Mouse (Mus musculus) myocyte (in vitro differentiated cells): ENCODE data around the gene Cd200. TPM values are rescaled to one million over a fixed set of nuclear protein-coding genes. Genes with fewer than 3 reads are reported as not detected.

Experiments used
- H3K27me3 ChIP-seq: one replicate; pipeline ENCODE4 v1.6.1; 2011; ENCODE audit not compliant: control insufficient read depth, insufficient read depth, insufficient read length
- H3K36me3 ChIP-seq: one replicate; pipeline ENCODE4 v1.6.1; 2011; ENCODE audit not compliant: control insufficient read depth, insufficient read depth
- H3K4me2 ChIP-seq: one replicate; pipeline ENCODE4 v1.6.1; 2011; ENCODE audit warnings: low read depth, control low read depth
- H3K4me3 ChIP-seq: one replicate; pipeline ENCODE4 v1.5.1; 2011; ENCODE audit warnings: mild to moderate bottlenecking, control low read depth, moderate library complexity
- H3K79me2 ChIP-seq: one replicate; pipeline ENCODE4 v1.6.1; 2011; ENCODE audit not compliant: control insufficient read depth, insufficient read depth
- H3ac ChIP-seq: one replicate; pipeline ENCODE4 v1.6.1; 2011; ENCODE audit not compliant: control insufficient read depth, insufficient read length
- CEBPB ChIP-seq: IDR thresholded peaks from 2 replicates; pipeline ENCODE4 v1.6.1; 2011; ENCODE audit warnings: mild to moderate bottlenecking, moderate library complexity; ENCODE audit not compliant: poor library complexity, insufficient read depth, severe bottlenecking
- E2F4 ChIP-seq: IDR thresholded peaks from one replicate; pipeline ENCODE4 v1.6.1; 2011; ENCODE audit warnings: mild to moderate bottlenecking, control low read depth, moderate library complexity; ENCODE audit not compliant: insufficient read depth
- MAX ChIP-seq: IDR thresholded peaks from one replicate; pipeline ENCODE4 v1.6.1; 2011; ENCODE audit warnings: low read depth, mild to moderate bottlenecking, control low read depth
- MYOD1 ChIP-seq, 3 experiments: IDR thresholded peaks; one replicate each; pipeline ENCODE4 v1.6.1; 2011; ENCODE audit warnings: control low read depth in 2 of 3, low read depth in 2 of 3, mild to moderate bottlenecking in 2 of 3, moderate library complexity in 1 of 3; ENCODE audit not compliant: insufficient read length in 2 of 3, control insufficient read depth in 1 of 3
- MYOG ChIP-seq, 3 experiments: IDR thresholded peaks; one replicate each; pipeline ENCODE4 v1.6.1; 2011; ENCODE audit warnings: control low read depth in 2 of 3, low read depth in 2 of 3, mild to moderate bottlenecking in 2 of 3; ENCODE audit not compliant: insufficient read length in 2 of 3, control insufficient read depth in 1 of 3, insufficient read depth in 1 of 3
- POLR2A ChIP-seq: IDR thresholded peaks from one replicate; pipeline ENCODE4 v1.6.1; 2011; ENCODE audit warnings: low read depth, mild to moderate bottlenecking, control low read depth, moderate library complexity; ENCODE audit not compliant: insufficient read length
- POLR2AphosphoS2 ChIP-seq: IDR thresholded peaks from one replicate; pipeline ENCODE4 v1.6.1; 2011; ENCODE audit warnings: low read depth, control low read depth; ENCODE audit not compliant: insufficient read length
- REST ChIP-seq: IDR thresholded peaks from one replicate; pipeline ENCODE4 v1.6.1; 2011; ENCODE audit warnings: mild to moderate bottlenecking, control low read depth, moderate library complexity; ENCODE audit not compliant: insufficient read depth, insufficient read length
- SRF ChIP-seq: IDR thresholded peaks from one replicate; pipeline ENCODE4 v1.6.1; 2011; ENCODE audit warnings: low read depth; ENCODE audit not compliant: control insufficient read depth, insufficient read length
- TCF12 ChIP-seq: IDR thresholded peaks from one replicate; pipeline ENCODE4 v1.6.1; 2011; ENCODE audit warnings: mild to moderate bottlenecking, control low read depth; ENCODE audit not compliant: poor library complexity, insufficient read depth, severe bottlenecking
- TCF3 ChIP-seq: IDR thresholded peaks from one replicate; pipeline ENCODE4 v1.6.1; 2011; ENCODE audit warnings: low read depth, control low read depth; ENCODE audit not compliant: insufficient read length
- USF1 ChIP-seq: IDR thresholded peaks from one replicate; pipeline ENCODE4 v1.6.1; 2011; ENCODE audit warnings: low read depth, mild to moderate bottlenecking, control low read depth, moderate library complexity
- polyA plus RNA-seq: library from polyadenylated mRNA; unstranded; fragments of >200 nt; fragmentation: generic; extraction: Trizol; gene quantifications from one replicate; pipeline ENCODE4 v1.2.1, GENCODE M21; 2012; ENCODE audit warnings: missing spikeins

Cd200 gene
- polyA plus RNA-seq, 1 experiment, result 40.3 TPM

DNA sequence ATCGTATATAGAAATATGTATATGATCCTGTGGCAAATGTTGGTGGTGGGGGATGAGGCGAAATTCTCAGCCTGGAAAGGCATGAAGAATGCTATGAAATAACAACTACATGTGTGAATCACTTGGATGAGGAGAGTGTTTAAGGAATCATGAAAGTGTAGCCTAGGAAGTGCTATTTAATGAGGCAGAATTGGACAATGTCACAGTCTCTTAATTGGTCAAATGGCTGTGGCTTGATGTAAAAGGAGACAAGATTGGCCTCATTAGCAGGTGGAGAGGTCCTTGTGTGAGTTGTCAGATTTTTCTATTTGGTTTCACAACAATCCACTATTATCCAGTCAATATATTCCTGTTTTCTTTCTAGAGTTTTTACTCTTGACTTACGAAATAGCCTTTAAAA, 17.2 kb downstream of the Cd200 start:
- TF ChIP-seq REST (no peak), USF1 (no peak), MYOG (IDR thresholded peaks at IDR 0.05; ENCODE audit: control insufficient read depth in 1 of 3, insufficient read depth in 1 of 3, insufficient read length in 2 of 3, low read depth in 2 of 3) (no peak), POLR2AphosphoS2 (no peak), MAX (no peak), TCF12 (no peak), SRF (no peak), CEBPB (no peak), E2F4 (no peak), MYOD1 (IDR thresholded peaks at IDR 0.05; ENCODE audit: control insufficient read depth in 1 of 3, insufficient read length in 2 of 3, low read depth in 2 of 3) (no peak), TCF3 (no peak), POLR2A (no peak)
- no peak overlapping the region for H3K4me2 ChIP-seq

GRCm38 (mm10) chr16:45390286-45390956, 18.4 kb downstream of the Cd200 start:
- H3K4me2 ChIP-seq, result no peak overlapping the region
- no peak overlapping the region for H3K4me3 ChIP-seq
- H3K79me2 ChIP-seq, result no peaks in the 10 kb centered on the region
- no peak for TF ChIP-seq MYOG (IDR thresholded peaks at IDR 0.05; ENCODE audit: control insufficient read depth in 1 of 3, insufficient read depth in 1 of 3, insufficient read length in 2 of 3, low read depth in 2 of 3)
- TF ChIP-seq POLR2AphosphoS2, result no peak
- TF ChIP-seq CEBPB, result no peak
- no peak for TF ChIP-seq SRF
- TF ChIP-seq TCF3, result no peak
- no peak for TF ChIP-seq USF1
- no peak for TF ChIP-seq POLR2A
- TF ChIP-seq TCF12, result no peak
- no peak for TF ChIP-seq E2F4
- no peak for TF ChIP-seq MAX
- TF ChIP-seq REST, result no peak
- no peak for TF ChIP-seq MYOD1 (IDR thresholded peaks at IDR 0.05; ENCODE audit: control insufficient read depth in 1 of 3, insufficient read length in 2 of 3, low read depth in 2 of 3)
- peaks cover 21% of the 10 kb centered on the region for H3K36me3 ChIP-seq
- H3ac ChIP-seq, result no peak overlapping the region
- H3K27me3 ChIP-seq, result no peaks in the 10 kb centered on the region

More for the DNA sequence above, 17.2 kb downstream of the Cd200 start:
- Histone ChIP-seq H3K27me3 (no peaks in the 10 kb centered on the region), H3K4me3 (no peak overlapping the region), H3K36me3 (peaks cover 31% of the 10 kb centered on the region), H3ac (no peak overlapping the region), H3K79me2 (no peaks in the 10 kb centered on the region)

DNA sequence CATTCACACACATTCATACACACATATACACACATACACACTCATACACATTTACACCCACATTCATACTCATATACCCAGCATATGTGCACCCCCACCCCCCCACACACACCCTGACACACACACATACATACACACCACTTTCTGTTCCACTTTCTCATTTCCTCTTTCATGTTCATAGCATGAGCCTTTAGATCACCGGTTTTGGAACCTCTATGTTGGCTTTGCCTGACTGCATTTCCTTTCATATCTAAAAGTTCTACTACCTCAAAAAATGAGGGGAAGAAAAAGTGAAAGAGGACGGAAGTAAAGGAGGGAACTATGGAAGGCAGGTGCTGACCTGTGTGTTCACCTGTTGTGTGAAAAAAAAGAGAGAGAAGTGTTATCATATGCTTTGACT, 19.0 kb downstream of the Cd200 start:
- Histone ChIP-seq H3K79me2 (no peaks in the 10 kb centered on the region), H3K27me3 (no peaks in the 10 kb centered on the region), H3ac (no peak overlapping the region), H3K4me3 (no peak overlapping the region), H3K36me3 (peaks cover 18% of the 10 kb centered on the region), H3K4me2 (no peak overlapping the region)
- TF ChIP-seq USF1 (no peak), TCF3 (no peak), MYOD1 (IDR thresholded peaks at IDR 0.05; ENCODE audit: control insufficient read depth in 1 of 3, insufficient read length in 2 of 3, low read depth in 2 of 3) (no peak), REST (no peak), TCF12 (no peak)

- Histone ChIP-seq H3K36me3 (peaks cover 10% of the 10 kb centered on the region), H3K4me2 (no peak overlapping the region), H3K4me3 (no peak overlapping the region), H3ac (no peak overlapping the region), H3K27me3 (no peaks in the 10 kb centered on the region), H3K79me2 (no peaks in the 10 kb centered on the region)
- TF ChIP-seq SRF (no peak), TCF3 (no peak), POLR2AphosphoS2 (no peak), USF1 (no peak), E2F4 (no peak), TCF12 (no peak), MAX (no peak), REST (no peak), MYOD1 (IDR thresholded peaks at IDR 0.05; ENCODE audit: control insufficient read depth in 1 of 3, insufficient read length in 2 of 3, low read depth in 2 of 3) (no peak), MYOG (IDR thresholded peaks at IDR 0.05; ENCODE audit: control insufficient read depth in 1 of 3, insufficient read depth in 1 of 3, insufficient read length in 2 of 3, low read depth in 2 of 3) (no peak), CEBPB (no peak), POLR2A (no peak)
Measured at GRCm38 (mm10) chr16:45389041-45389440, 19.8 kb downstream of the Cd200 start.

- Histone ChIP-seq H3K27me3 (no peaks in the 10 kb centered on the region), H3ac (no peak overlapping the region), H3K79me2 (no peaks in the 10 kb centered on the region), H3K4me3 (no peak overlapping the region), H3K36me3 (peaks cover 6% of the 10 kb centered on the region), H3K4me2 (no peak overlapping the region)
- TF ChIP-seq CEBPB (no peak), SRF (no peak), MYOD1 (IDR thresholded peaks at IDR 0.05; ENCODE audit: control insufficient read depth in 1 of 3, insufficient read length in 2 of 3, low read depth in 2 of 3) (no peak), MYOG (IDR thresholded peaks at IDR 0.05; ENCODE audit: control insufficient read depth in 1 of 3, insufficient read depth in 1 of 3, insufficient read length in 2 of 3, low read depth in 2 of 3) (no peak), TCF12 (no peak), MAX (no peak)
Measured at GRCm38 (mm10) chr16:45381811-45382210, 27.0 kb downstream of the Cd200 start.
